Mouse (Mus musculus) embryonic facial prominence, embryonic 13.5 days (tissue): Measurements from ENCODE around the gene Htr1d. TPM values are rescaled to one million over a fixed set of nuclear protein-coding genes. Genes with fewer than 3 reads are reported as not detected.

ENCODE experiments used
- ATAC-seq: fragments of 200-750 bp; cut with Nextera tagmentation; 2 replicates; pipeline ENCODE4 v1.8.0; 2017; ENCODE audit warnings: low read depth; ENCODE audit not compliant: insufficient number of reproducible peaks, insufficient read depth, low FRiP score, low TSS enrichment
- H3K27ac ChIP-seq: fragments of 300-500 bp; sonication (generic); 2 replicates; pipeline ENCODE4 v1.5.1; 2015; ENCODE audit warnings: moderate library complexity, mild to moderate bottlenecking, inconsistent platforms
- H3K27me3 ChIP-seq: fragments of 300-500 bp; sonication (generic); 2 replicates; pipeline ENCODE4 v1.6.1; 2015; ENCODE audit warnings: mild to moderate bottlenecking, inconsistent platforms
- H3K36me3 ChIP-seq: fragments of 300-500 bp; sonication (generic); 2 replicates; pipeline ENCODE4 v1.6.1; 2015; ENCODE audit warnings: mild to moderate bottlenecking, inconsistent platforms
- H3K4me1 ChIP-seq: fragments of 300-500 bp; sonication (generic); 2 replicates; pipeline ENCODE4 v1.6.1; 2015; ENCODE audit warnings: inconsistent platforms
- H3K4me2 ChIP-seq: fragments of 300-500 bp; sonication (generic); 2 replicates; pipeline ENCODE4 v1.6.1; 2015; ENCODE audit warnings: moderate library complexity, mild to moderate bottlenecking, inconsistent platforms
- H3K4me3 ChIP-seq: fragments of 300-500 bp; sonication (generic); 2 replicates; pipeline ENCODE4 v1.5.1; 2015; ENCODE audit warnings: mild to moderate bottlenecking, inconsistent platforms
- H3K9ac ChIP-seq: fragments of 300-500 bp; sonication (generic); 2 replicates; pipeline ENCODE4 v1.6.1; 2015; ENCODE audit warnings: mild to moderate bottlenecking, inconsistent platforms
- H3K9me3 ChIP-seq: fragments of 300-500 bp; sonication (generic); 2 replicates; pipeline ENCODE4 v1.6.1; 2016; ENCODE audit warnings: inconsistent platforms
- WGBS: fragments of 180-500 bp; shearing (Covaris S2); methylation state at CpG from one replicate; pipeline ENCODE4 v1.1.7; 2015; ENCODE audit warnings: mixed read lengths; 5-methylcytosine and 5-hydroxymethylcytosine counted together
- polyA plus RNA-seq: library from polyadenylated mRNA; unstranded; fragments of >200 nt; fragmentation: Nextera tagmentation; extraction: Ambion mirVana; gene quantifications from 2 replicates; pipeline ENCODE4 v1.2.1, GENCODE M21; 2015

The Htr1d gene
- 0.52 and 0.56 TPM in 2 replicates for polyA plus RNA-seq

DNA sequence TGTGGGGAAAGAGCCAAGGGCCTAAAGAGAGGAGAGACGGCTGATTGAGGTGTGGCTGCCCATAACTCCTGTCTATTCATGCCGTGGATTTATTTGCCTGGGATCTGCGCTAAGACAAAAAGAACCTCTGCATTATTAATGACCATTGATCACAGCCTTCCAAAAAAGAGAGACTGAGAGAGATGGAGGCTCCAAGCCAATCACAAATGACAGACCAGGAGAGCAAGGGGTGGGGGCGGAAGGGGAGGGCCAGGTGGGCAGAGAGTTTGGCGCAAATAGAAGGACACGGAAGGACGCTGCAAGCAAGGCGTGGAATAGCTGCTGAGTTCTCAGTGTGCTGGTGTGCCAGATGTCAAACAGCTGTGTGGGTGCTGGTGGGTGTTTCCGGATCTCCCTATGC lies at the start of gene Htr1d:
TSS of gene Htr1d (plus strand) at position 301 of the 400 bp plus-strand sequence.
- no peak within 1 kb of the TSS for H3K27ac ChIP-seq
- H3K4me2 ChIP-seq, result peak within 1 kb of the TSS; percentile 98
- H3K4me1 ChIP-seq, result peaks cover 18% of the 10 kb centered on the region
- H3K9me3 ChIP-seq, result no peaks in the 10 kb centered on the region
- peak within 1 kb of the TSS; percentile 73 for H3K9ac ChIP-seq
- 70% methylated on average over 9 of the region's 9 CpGs for WGBS
- no peak for ATAC-seq
- H3K36me3 ChIP-seq, result no peaks in the 10 kb centered on the region
- H3K4me3 ChIP-seq, result peak within 1 kb of the TSS; percentile 58
- peaks cover 74% of the 10 kb centered on the region for H3K27me3 ChIP-seq

DNA sequence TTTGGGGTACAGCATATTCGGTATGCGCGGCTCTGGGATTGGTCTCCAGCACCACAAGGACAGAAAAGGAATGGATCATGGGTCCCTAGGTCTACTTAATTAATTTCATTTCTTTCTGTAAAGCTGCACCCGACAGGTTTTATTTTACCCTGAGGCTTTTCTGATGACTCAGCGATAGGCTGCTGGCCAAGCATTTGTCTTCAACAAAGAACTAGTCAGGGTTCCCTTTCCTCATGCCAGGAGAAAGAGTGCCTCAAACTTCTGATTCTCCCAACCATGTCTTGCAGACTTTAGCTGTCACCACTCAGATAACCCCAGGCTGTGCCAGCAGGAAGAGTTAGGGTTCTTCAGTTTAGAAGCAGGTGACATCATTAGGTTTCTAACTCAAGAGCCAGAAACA lies 46.3 kb upstream of the Htr1d start:
- Histone ChIP-seq H3K9ac (no peak overlapping the region), H3K4me3 (no peak overlapping the region), H3K4me1 (peaks cover 13% of the 10 kb centered on the region), H3K27me3 (no peaks in the 10 kb centered on the region), H3K9me3 (no peaks in the 10 kb centered on the region), H3K4me2 (no peak overlapping the region), H3K36me3 (no peaks in the 10 kb centered on the region), H3K27ac (no peak overlapping the region)
- ATAC-seq, result no peak
- 79% methylated on average over 5 of the region's 5 CpGs for WGBS

DNA sequence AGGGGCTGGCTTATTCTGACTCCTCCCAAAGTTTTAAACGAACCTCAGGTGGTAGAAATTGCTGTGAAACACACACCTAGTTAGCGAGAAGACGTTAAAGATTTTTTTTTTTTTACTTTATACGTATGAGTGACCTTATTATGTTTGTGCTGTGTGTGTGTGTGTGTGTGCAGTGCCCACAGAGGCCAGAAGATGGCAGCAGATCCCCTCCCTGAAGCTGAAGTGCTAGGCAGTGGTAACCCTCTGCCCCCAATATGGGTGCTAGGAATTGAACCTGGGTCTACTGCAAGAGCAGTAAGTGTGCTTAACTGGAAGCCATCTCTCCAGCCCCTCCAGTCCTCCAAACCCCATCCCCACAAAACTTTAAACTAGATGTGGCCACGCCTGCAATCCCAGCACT lies 40.3 kb upstream of the Htr1d start:
- Histone ChIP-seq H3K4me3 (no peak overlapping the region), H3K9me3 (no peaks in the 10 kb centered on the region), H3K9ac (no peak overlapping the region), H3K27ac (no peak overlapping the region), H3K4me2 (no peak overlapping the region), H3K4me1 (0 out of 2 replicates have a peak, but pooled peaks cover 3% of the 10 kb centered on the region), H3K27me3 (no peaks in the 10 kb centered on the region), H3K36me3 (no peaks in the 10 kb centered on the region)
- WGBS, result 90% methylated on average over 5 of the region's 5 CpGs
- no peak for ATAC-seq

DNA sequence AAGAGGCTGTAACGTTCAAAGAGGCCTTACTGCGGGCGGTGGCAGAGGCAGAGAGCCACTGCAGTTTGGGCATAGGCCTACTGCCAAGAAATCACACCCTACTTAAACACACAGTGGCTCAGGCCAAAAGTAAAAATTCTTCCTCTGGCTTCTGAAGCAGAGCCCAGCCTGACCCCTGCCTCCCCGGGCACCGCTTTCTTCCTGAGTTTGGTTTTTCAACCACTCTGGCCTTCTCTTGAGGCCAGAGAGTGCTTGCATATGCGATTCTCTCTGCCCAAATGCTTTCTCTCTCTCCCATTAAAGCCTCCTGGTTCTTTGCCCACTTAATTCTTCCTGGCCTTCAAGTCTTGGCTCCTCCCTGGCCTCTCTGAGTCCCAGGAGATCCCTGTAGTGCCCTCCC lies 39.5 kb upstream of the Htr1d start:
- Histone ChIP-seq H3K4me1 (0 out of 2 replicates have a peak, but pooled peaks cover under 1% of the 10 kb centered on the region), H3K36me3 (no peaks in the 10 kb centered on the region), H3K4me3 (no peak overlapping the region), H3K9me3 (no peaks in the 10 kb centered on the region), H3K27ac (no peak overlapping the region), H3K27me3 (no peaks in the 10 kb centered on the region), H3K4me2 (no peak overlapping the region), H3K9ac (no peak overlapping the region)
- WGBS, result 84% methylated on average over 6 of the region's 6 CpGs
- ATAC-seq, result no peak

DNA sequence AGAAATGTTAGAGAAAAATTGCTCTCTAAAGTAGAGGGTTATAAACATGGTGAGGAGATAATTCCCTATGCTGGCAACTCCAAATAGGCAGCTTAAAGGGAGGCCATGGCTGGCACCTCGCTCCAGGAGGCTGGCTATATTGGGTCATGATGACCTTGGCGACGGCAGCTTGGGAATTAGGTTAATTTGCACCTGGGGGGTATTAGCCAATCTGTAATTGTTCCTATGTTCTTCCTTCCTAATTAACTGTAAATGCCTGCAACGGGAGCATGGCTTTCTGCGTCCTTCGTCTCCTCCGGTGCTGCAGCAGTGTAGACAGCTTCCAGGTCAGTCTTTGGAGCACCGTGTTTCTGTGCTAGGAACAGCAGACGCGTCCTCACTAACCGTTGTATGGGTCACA lies 36.1 kb upstream of the Htr1d start:
- H3K27ac ChIP-seq, result no peak overlapping the region
- ATAC-seq, result no peak
- no peaks in the 10 kb centered on the region for H3K9me3 ChIP-seq
- no peak overlapping the region for H3K4me3 ChIP-seq
- H3K36me3 ChIP-seq, result no peaks in the 10 kb centered on the region
- H3K4me2 ChIP-seq, result no peak overlapping the region
- no peak overlapping the region for H3K9ac ChIP-seq
- 60% methylated on average over 11 of the region's 11 CpGs for WGBS
- H3K4me1 ChIP-seq, result no peaks in the 10 kb centered on the region
- no peaks in the 10 kb centered on the region for H3K27me3 ChIP-seq

DNA sequence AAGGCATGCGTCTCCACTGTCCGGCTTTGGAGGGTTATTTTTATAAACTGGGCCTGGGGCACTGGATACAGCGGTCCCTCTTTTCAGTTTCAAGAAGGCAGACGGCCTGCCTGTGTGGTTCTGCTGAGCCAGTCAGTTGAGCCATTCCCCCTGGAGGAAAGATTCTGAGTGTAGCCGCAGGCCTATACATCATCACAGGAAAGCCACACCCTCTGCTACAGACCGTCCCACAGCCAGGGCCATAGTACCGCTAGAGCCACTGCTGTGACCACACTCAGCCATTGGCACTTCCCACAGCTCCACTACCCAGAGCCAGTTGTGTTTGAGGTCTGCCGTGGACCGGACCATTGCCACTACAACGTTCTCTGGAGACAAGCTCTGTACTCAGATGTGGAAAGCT lies 21.5 kb upstream of the Htr1d start:
- no peak overlapping the region for H3K4me2 ChIP-seq
- H3K4me3 ChIP-seq, result no peak overlapping the region
- H3K9ac ChIP-seq, result no peak overlapping the region
- peaks cover 4% of the 10 kb centered on the region for H3K4me1 ChIP-seq
- no peak overlapping the region for H3K27ac ChIP-seq
- no peak for ATAC-seq
- no peaks in the 10 kb centered on the region for H3K36me3 ChIP-seq
- 88% methylated on average over 10 of the region's 10 CpGs for WGBS
- H3K27me3 ChIP-seq, result no peaks in the 10 kb centered on the region
- no peaks in the 10 kb centered on the region for H3K9me3 ChIP-seq

DNA sequence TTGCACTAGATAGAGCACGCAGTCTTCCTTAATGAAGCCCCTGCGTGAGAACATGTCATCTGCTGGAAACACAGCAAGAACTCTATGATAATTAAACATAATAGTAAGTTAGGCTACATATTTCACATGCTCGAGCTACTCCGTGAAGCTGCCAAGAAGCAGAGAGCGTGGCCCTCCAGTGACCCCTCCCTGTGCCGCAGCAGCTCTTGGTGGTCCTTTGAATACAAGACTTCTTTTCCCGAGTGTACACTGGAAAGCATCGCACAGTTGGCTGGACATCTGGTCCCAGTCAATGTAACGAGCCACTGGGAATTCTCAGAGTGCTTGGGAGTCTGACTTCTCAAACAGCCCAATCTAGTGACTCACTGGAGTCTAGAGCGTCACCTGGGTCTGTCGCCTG lies 15.5 kb upstream of the Htr1d start:
- Histone ChIP-seq H3K36me3 (no peaks in the 10 kb centered on the region), H3K4me2 (no peak overlapping the region), H3K27me3 (no peaks in the 10 kb centered on the region), H3K9ac (no peak overlapping the region), H3K9me3 (no peaks in the 10 kb centered on the region), H3K27ac (no peak overlapping the region), H3K4me3 (no peak overlapping the region), H3K4me1 (peaks cover 9% of the 10 kb centered on the region; the same call in 1 of the 2 replicates)
- 41% methylated on average over 11 of the region's 11 CpGs for WGBS
- no peak for ATAC-seq

DNA sequence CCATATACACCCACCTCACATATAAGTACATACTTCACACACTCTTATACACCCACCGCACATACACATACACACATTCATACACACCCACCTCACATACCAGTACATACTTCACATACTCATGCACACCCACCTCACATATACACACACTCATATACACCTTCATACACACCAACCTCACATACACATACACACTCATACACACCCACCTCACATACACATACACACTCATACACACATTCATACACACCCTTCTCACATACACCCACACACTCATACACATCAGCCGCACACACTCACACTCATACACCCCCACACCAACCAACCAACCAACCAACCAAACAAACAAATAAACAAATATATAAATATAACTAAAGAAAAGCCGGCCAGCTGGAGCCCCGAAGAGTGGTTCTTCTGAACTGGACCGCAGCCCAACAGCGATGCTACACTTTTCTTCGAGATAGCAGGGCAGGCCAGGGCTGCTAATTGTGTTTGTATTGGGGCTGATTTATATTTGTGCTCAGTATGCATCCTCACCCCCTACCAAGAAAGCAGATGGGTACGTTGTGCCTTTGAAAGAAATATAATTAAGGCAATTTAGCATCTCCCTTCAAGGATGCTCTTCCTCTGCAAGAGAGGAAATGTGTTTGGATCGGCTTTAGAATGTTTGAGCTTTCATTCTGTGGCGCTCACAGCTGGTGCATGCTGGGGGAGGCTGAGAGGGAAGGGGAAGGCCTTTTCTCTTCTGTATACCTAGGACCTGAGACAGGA lies 11.1 kb upstream of the Htr1d start:
- Histone ChIP-seq H3K4me1 (peaks cover 8% of the 10 kb centered on the region; the same call in 1 of the 2 replicates), H3K4me3 (no peak overlapping the region), H3K9ac (no peak overlapping the region), H3K27ac (no peak overlapping the region), H3K4me2 (no peak overlapping the region), H3K27me3 (no peaks in the 10 kb centered on the region), H3K9me3 (no peaks in the 10 kb centered on the region), H3K36me3 (no peaks in the 10 kb centered on the region)
- ATAC-seq, result no peak
- 78% methylated on average over 10 of the region's 10 CpGs for WGBS

DNA sequence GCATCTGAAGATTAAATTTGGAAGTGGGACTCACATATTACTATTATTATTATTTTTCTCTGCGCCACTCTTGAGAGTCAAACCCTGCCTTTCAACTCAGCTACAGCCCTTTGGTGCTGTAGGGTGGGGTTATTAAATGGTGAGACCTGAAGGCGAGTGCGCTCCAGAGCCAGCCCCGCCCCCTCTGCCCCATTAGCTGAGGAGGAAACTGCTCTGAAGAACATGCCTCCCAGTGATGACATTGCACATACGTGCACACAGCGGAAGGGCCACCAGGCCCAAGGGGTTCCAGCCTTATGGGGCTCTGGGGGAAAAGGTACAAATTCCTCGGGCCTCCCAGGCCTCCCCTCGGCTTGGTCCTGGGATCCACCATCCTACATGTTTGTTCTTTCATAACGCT lies 7.8 kb upstream of the Htr1d start:
- no peak overlapping the region for H3K4me3 ChIP-seq
- no peak overlapping the region for H3K9ac ChIP-seq
- no peaks in the 10 kb centered on the region for H3K9me3 ChIP-seq
- H3K36me3 ChIP-seq, result no peaks in the 10 kb centered on the region
- no peak for ATAC-seq
- H3K27me3 ChIP-seq, result peaks cover 13% of the 10 kb centered on the region
- no peak overlapping the region for H3K27ac ChIP-seq
- H3K4me1 ChIP-seq, result peaks cover 6% of the 10 kb centered on the region; the same call in 1 of the 2 replicates
- WGBS, result 82% methylated on average over 9 of the region's 9 CpGs
- H3K4me2 ChIP-seq, result no peak overlapping the region

DNA sequence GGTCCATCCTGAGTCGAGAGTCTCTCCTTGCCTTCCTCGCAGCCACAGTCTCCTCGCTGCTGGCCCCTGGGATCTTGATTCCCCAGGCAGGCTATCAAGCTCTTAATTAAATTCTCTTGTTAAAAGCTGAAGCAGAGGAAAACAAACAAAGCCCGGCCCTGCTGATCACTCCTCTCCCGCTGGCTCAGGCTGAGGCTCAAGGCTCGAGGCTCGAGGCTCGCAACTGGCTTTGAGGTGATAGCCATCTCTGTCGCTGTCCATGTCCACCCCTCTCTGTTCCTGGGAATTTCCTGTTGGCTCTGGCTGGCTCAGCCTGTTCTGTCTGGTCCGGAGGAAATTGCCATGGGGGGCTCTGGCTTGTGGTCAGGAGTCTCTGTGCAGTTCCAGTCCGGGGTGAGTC lies 4.4 kb upstream of the Htr1d start:
- ATAC-seq, result no peak
- Histone ChIP-seq H3K36me3 (no peaks in the 10 kb centered on the region), H3K27ac (no peak overlapping the region), H3K9ac (no peak overlapping the region), H3K9me3 (no peaks in the 10 kb centered on the region), H3K4me3 (no peak overlapping the region), H3K27me3 (peaks cover 42% of the 10 kb centered on the region), H3K4me1 (peaks cover 6% of the 10 kb centered on the region), H3K4me2 (no peak overlapping the region)
- WGBS, result 10% methylated on average over 11 of the region's 11 CpGs

DNA sequence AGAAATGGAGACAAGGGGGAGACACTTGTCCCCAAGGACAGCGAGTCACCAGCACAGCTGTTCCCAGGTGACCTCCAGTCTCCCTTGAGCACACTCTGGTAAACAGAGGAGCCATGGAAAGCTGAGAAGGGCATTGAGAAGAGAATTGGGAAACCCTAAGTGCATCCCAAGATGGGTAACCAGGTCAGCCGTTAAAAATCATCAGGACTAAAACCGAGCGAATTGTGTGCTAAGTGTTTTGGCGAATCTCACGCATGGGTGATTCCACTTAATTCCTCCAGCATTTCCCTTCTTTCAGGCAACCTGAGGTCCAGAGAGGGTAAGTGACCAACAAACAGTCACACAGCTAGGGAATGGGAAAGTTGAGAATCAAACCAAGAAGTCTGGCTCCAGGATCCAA lies 3.9 kb upstream of the Htr1d start:
- WGBS, result 62% methylated on average over 6 of the region's 6 CpGs
- Histone ChIP-seq H3K27me3 (peaks cover 46% of the 10 kb centered on the region), H3K4me1 (peaks cover 11% of the 10 kb centered on the region), H3K36me3 (no peaks in the 10 kb centered on the region), H3K9me3 (no peaks in the 10 kb centered on the region), H3K27ac (no peak overlapping the region), H3K4me3 (no peak overlapping the region), H3K4me2 (no peak overlapping the region), H3K9ac (no peak overlapping the region)
- no peak for ATAC-seq
